14 mouse cellular contexts compared by ENCODE assay signal in the genomic region with DNA sequence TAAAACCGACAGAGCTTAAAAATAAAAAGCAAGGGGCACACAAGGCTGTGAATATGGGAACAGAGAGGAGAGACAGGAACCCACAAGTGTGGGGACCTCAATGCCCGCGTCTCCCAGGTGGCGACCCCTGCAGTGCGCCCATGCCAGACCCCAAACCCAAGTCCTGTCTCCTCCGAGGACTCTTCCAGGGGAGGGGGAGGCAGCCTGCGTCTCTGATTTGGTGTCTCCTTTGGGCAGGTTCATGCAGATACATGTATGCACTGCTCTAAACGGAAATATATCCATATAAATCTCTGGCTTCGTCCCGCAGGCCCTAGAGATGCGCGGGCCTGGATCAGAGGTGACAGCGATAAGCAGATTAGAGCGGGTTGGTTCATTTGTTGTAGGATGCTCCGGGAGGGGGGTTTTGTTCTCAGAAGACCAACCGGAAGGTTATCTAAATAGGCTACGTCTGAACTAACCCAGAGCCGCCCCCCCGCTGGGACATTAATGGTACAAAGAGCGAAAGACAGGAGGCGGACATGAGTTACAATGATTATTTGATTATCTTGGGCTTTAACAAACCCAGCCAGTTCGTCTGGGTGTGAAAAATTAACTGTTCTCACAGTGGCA.
DNase-seq lines count a peak whose midpoint lies in the region; ATAC-seq lines count a peak whose summit lies in the region.
"Had no signal": no experiment of that assay in that cellular context is flagged by ENCODE, and none has a peak within 500 bp of the region (broad histone marks: within the 10 kb centered on the region; RNA-seq: fewer than 3 reads in every experiment).

No protein-coding gene starts in this region.

- no peaks in the 10 kb centered on the region for H3K36me3 ChIP-seq in heart, embryonic 12.5 days
- no peaks in the 10 kb centered on the region for H3K36me3 ChIP-seq in embryonic facial prominence, embryonic 10.5 days (replicated peaks)
- no peaks in the 10 kb centered on the region for H3K36me3 ChIP-seq in limb, embryonic 10.5 days
- H3K36me3 ChIP-seq in neural tube, embryonic 12.5 days: no peaks in the 10 kb centered on the region
- H3K36me3 ChIP-seq: embryonic facial prominence, embryonic 15.5 days; stomach, embryonic 15.5 days had no signal

- DNase-seq in heart, postnatal 25 days (ENCODE audit: low spot score): no peak
- peak; percentile 29 for DNase-seq in embryonic facial prominence, embryonic 10.5 days (ENCODE audit: low spot score)
- DNase-seq in limb, embryonic 10.5 days (ENCODE audit: low spot score): peak; percentile 34
- no peak for DNase-seq in urinary bladder, postnatal 4 days (ENCODE audit: low spot score in 2 of 2)
- DNase-seq in left cerebral cortex, adult 8-10 months (ENCODE audit: low spot score in 2 of 2): no peak
- no peak for DNase-seq in frontal cortex, postnatal 36 days (ENCODE audit: low spot score in 2 of 2)
- DNase-seq: gastrocnemius, postnatal 25 days; right cerebral cortex, adult 18-20 months had no signal

- H3K27ac ChIP-seq in heart, embryonic 12.5 days (ENCODE audit: poor library complexity, severe bottlenecking): no peak overlapping the region
- no peak overlapping the region for H3K27ac ChIP-seq in embryonic facial prominence, embryonic 10.5 days (replicated peaks)
- no peak overlapping the region for H3K27ac ChIP-seq in limb, embryonic 10.5 days
- peak overlapping the region; percentile 57; the same call in 1 of the 2 replicates for H3K27ac ChIP-seq in neural tube, embryonic 12.5 days
- H3K27ac ChIP-seq: embryonic facial prominence, embryonic 15.5 days; liver, embryonic 14.5 days; stomach, embryonic 15.5 days had no signal

- H3K9ac ChIP-seq in heart, embryonic 12.5 days: no peak overlapping the region
- H3K9ac ChIP-seq in neural tube, embryonic 12.5 days: no peak overlapping the region
- H3K9ac ChIP-seq: embryonic facial prominence, embryonic 15.5 days; liver, embryonic 14.5 days; stomach, embryonic 15.5 days had no signal

- peak overlapping the region; percentile 25 for H3K4me2 ChIP-seq in heart, embryonic 12.5 days
- H3K4me2 ChIP-seq in neural tube, embryonic 12.5 days (replicated peaks): peak overlapping the region; percentile 41
- H3K4me2 ChIP-seq: embryonic facial prominence, embryonic 15.5 days had no signal

- intact Hi-C loops in heart, postnatal 25 days (cut with DNase I): no loop called here

- ATAC-seq in heart, embryonic 12.5 days (ENCODE audit: insufficient number of reproducible peaks, low FRiP score): no peak
- ATAC-seq in neural tube, embryonic 12.5 days (ENCODE audit: low FRiP score, low read depth): no peak

- H3K4me3 ChIP-seq in heart, embryonic 12.5 days: no peak overlapping the region
- peak overlapping the region; percentile 29; the same call in 1 of the 2 replicates for H3K4me3 ChIP-seq in embryonic facial prominence, embryonic 10.5 days
- H3K4me3 ChIP-seq in limb, embryonic 10.5 days: peak overlapping the region; percentile 31
- no peak overlapping the region for H3K4me3 ChIP-seq in neural tube, embryonic 12.5 days
- H3K4me3 ChIP-seq: embryonic facial prominence, embryonic 15.5 days; megakaryocyte, embryonic 14.5 days; stomach, embryonic 15.5 days had no signal

- H3K9me3 ChIP-seq in heart, embryonic 12.5 days (replicated peaks): no peaks in the 10 kb centered on the region
- H3K9me3 ChIP-seq in embryonic facial prominence, embryonic 10.5 days: no peaks in the 10 kb centered on the region
- H3K9me3 ChIP-seq in limb, embryonic 10.5 days (replicated peaks): no peaks in the 10 kb centered on the region
- no peaks in the 10 kb centered on the region for H3K9me3 ChIP-seq in neural tube, embryonic 12.5 days
- H3K9me3 ChIP-seq: embryonic facial prominence, embryonic 15.5 days; stomach, embryonic 15.5 days had no signal

- peaks cover 22% of the 10 kb centered on the region for H3K4me1 ChIP-seq in heart, embryonic 12.5 days (replicated peaks)
- H3K4me1 ChIP-seq in embryonic facial prominence, embryonic 10.5 days: peaks cover 34% of the 10 kb centered on the region
- H3K4me1 ChIP-seq in limb, embryonic 10.5 days: peaks cover 28% of the 10 kb centered on the region
- H3K4me1 ChIP-seq in neural tube, embryonic 12.5 days: peaks cover 47% of the 10 kb centered on the region
- H3K4me1 ChIP-seq: stomach, embryonic 15.5 days had no signal

- 3% methylated on average over 22 of the region's 22 CpGs for WGBS in heart, embryonic 12.5 days
- 2% methylated on average over 22 of the region's 22 CpGs for WGBS in embryonic facial prominence, embryonic 10.5 days
- 2% methylated on average over 22 of the region's 22 CpGs for WGBS in limb, embryonic 10.5 days
- WGBS in neural tube, embryonic 12.5 days: 2% methylated on average over 22 of the region's 22 CpGs

- peaks cover 88% of the 10 kb centered on the region for H3K27me3 ChIP-seq in heart, embryonic 12.5 days (replicated peaks)
- peaks cover 91% of the 10 kb centered on the region for H3K27me3 ChIP-seq in embryonic facial prominence, embryonic 10.5 days (replicated peaks; ENCODE audit: low read depth, poor library complexity, severe bottlenecking)
- peaks cover 94% of the 10 kb centered on the region for H3K27me3 ChIP-seq in limb, embryonic 10.5 days (ENCODE audit: low read depth, poor library complexity, severe bottlenecking)
- peaks cover 42% of the 10 kb centered on the region for H3K27me3 ChIP-seq in neural tube, embryonic 12.5 days (replicated peaks)

Comparison
In these comparisons a context has a peak if more than half of its experiments do, and no peak if none do; other contexts are left out.
1. H3K4me3 ChIP-seq: peak in embryonic facial prominence, embryonic 10.5 days (single experiment) and limb, embryonic 10.5 days (single experiment); none in heart, embryonic 12.5 days (single experiment) and neural tube, embryonic 12.5 days (single experiment).
2. DNase-seq: peak in embryonic facial prominence, embryonic 10.5 days (single experiment) and limb, embryonic 10.5 days (single experiment); none in heart, postnatal 25 days (single experiment), urinary bladder, postnatal 4 days (0 of 2), left cerebral cortex, adult 8-10 months (0 of 2) and frontal cortex, postnatal 36 days (0 of 2).